Mouse (Mus musculus) MEL (cell line): ENCODE data around the gene Cdk4. TPM values are rescaled to one million over a fixed set of nuclear protein-coding genes. Genes with fewer than 3 reads are reported as not detected.
A peak's percentile ranks its signal among the peaks of the same experiment; 100 is the strongest.

Experiments
- DNase-seq: peaks from one replicate; pipeline ENCODE4 v3.0.0; 2011; ENCODE audit warnings: low read depth, low spot score
- H3K27ac ChIP-seq: 2 replicates; pipeline ENCODE4 v1.5.1; 2012; ENCODE audit warnings: low read depth, mild to moderate bottlenecking, control low read depth, low read length, moderate library complexity; ENCODE audit not compliant: control insufficient read depth
- H3K27me3 ChIP-seq, 2 experiments: fragments of 150-350 bp in 1 of 2; sonication (generic) in 1 of 2; 2 replicates each; pipeline ENCODE4 v1.6.1; 2012; ENCODE audit warnings: low read length in 2 of 2, mild to moderate bottlenecking in 2 of 2, improper control_type of control experiment in 1 of 2, moderate library complexity in 1 of 2; ENCODE audit not compliant: insufficient read depth in 2 of 2, control insufficient read depth in 1 of 2
- H3K36me3 ChIP-seq, 2 experiments: 2 replicates each; pipeline ENCODE4 v1.6.1; 2012 to 2014; ENCODE audit warnings: low read length in 2 of 2, improper control_type of control experiment in 1 of 2, inconsistent platforms in 1 of 2, mild to moderate bottlenecking in 1 of 2; ENCODE audit not compliant: insufficient read depth in 2 of 2, control insufficient read depth in 1 of 2
- H3K4me1 ChIP-seq, 2 experiments: fragments of 150-350 bp in 1 of 2; sonication (generic) in 1 of 2; 2 replicates each; pipeline ENCODE4 v1.6.1; 2012; ENCODE audit warnings: low read length in 2 of 2, improper control_type of control experiment in 1 of 2, mild to moderate bottlenecking in 1 of 2; ENCODE audit not compliant: insufficient read depth in 2 of 2, control insufficient read depth in 1 of 2
- H3K4me3 ChIP-seq, 2 experiments: fragments of 150-350 bp in 1 of 2; sonication (generic) in 1 of 2; 2 replicates each; pipeline ENCODE4 v1.5.1; 2012; ENCODE audit warnings: low read depth in 2 of 2, low read length in 2 of 2, mild to moderate bottlenecking in 2 of 2, moderate library complexity in 2 of 2, control low read depth in 1 of 2, improper control_type of control experiment in 1 of 2; ENCODE audit not compliant: control insufficient read depth in 1 of 2, insufficient read depth in 1 of 2
- H3K79me2 ChIP-seq: 2 replicates; pipeline ENCODE4 v1.6.1; 2012; ENCODE audit warnings: mild to moderate bottlenecking, low read length, moderate library complexity; ENCODE audit not compliant: control insufficient read depth, poor library complexity, insufficient read depth
- H3K9ac ChIP-seq: 2 replicates; pipeline ENCODE4 v1.6.1; 2012; ENCODE audit warnings: low read depth, mild to moderate bottlenecking, control low read depth, low read length, moderate library complexity; ENCODE audit not compliant: control insufficient read depth, poor library complexity, severe bottlenecking
- H3K9me3 ChIP-seq: fragments of 150-350 bp; sonication (generic); replicated peaks from 2 replicates; pipeline ENCODE4 v1.6.1; 2012; ENCODE audit warnings: mild to moderate bottlenecking, low read length, improper control_type of control experiment, moderate library complexity; ENCODE audit not compliant: insufficient read depth
- BHLHE40 ChIP-seq: IDR thresholded peaks from 2 replicates; pipeline ENCODE4 v1.6.1; 2012; ENCODE audit warnings: low read depth, mild to moderate bottlenecking, inconsistent platforms, low read length, improper control_type of control experiment, borderline replicate concordance
- CHD1 ChIP-seq: IDR thresholded peaks from 2 replicates; pipeline ENCODE4 v1.6.1; 2012; ENCODE audit warnings: low read depth, mild to moderate bottlenecking, inconsistent platforms, low read length, improper control_type of control experiment
- CHD2 ChIP-seq: IDR thresholded peaks from 2 replicates; pipeline ENCODE4 v1.6.1; 2011; ENCODE audit warnings: low read length, improper control_type of control experiment
- E2F4 ChIP-seq: IDR thresholded peaks from 2 replicates; pipeline ENCODE4 v1.6.1; 2011; ENCODE audit warnings: low read depth, low read length, improper control_type of control experiment, borderline replicate concordance
- ELF1 ChIP-seq: IDR thresholded peaks from 2 replicates; pipeline ENCODE4 v1.6.1; 2014; ENCODE audit warnings: low read depth, mild to moderate bottlenecking, inconsistent platforms, low read length, improper control_type of control experiment, moderate library complexity
- EP300 ChIP-seq, 2 experiments: IDR thresholded peaks; 2 replicates each; pipeline ENCODE4 v1.6.1; 2011; ENCODE audit warnings: improper control_type of control experiment in 2 of 2, low read length in 2 of 2, low read depth in 1 of 2, mild to moderate bottlenecking in 1 of 2
- ETS1 ChIP-seq: IDR thresholded peaks from 2 replicates; pipeline ENCODE4 v1.6.1; 2012; ENCODE audit warnings: low read depth, mild to moderate bottlenecking, inconsistent platforms, low read length, improper control_type of control experiment, moderate library complexity
- GABPA ChIP-seq: IDR thresholded peaks from 2 replicates; pipeline ENCODE4 v1.6.1; 2012; ENCODE audit warnings: low read depth, mild to moderate bottlenecking, inconsistent platforms, low read length, improper control_type of control experiment, moderate library complexity
- GATA1 ChIP-seq: IDR thresholded peaks from 2 replicates; pipeline ENCODE4 v1.6.1; 2011; ENCODE audit warnings: low read depth, low read length, improper control_type of control experiment
- HCFC1 ChIP-seq: IDR thresholded peaks from 2 replicates; pipeline ENCODE4 v1.6.1; 2012; ENCODE audit warnings: low read depth, mild to moderate bottlenecking, inconsistent platforms, low read length, improper control_type of control experiment, moderate library complexity
- KAT2A ChIP-seq: conservative IDR thresholded peaks from 2 replicates; pipeline ENCODE4 v1.6.1; 2012; ENCODE audit warnings: low read depth, low read length, improper control_type of control experiment, inconsistent platforms
- MAFK ChIP-seq: IDR thresholded peaks from 2 replicates; pipeline ENCODE4 v1.6.1; 2011; ENCODE audit warnings: low read depth, mild to moderate bottlenecking, low read length, improper control_type of control experiment, borderline replicate concordance
- MAX ChIP-seq: IDR thresholded peaks from 2 replicates; pipeline ENCODE4 v1.6.1; 2011; ENCODE audit warnings: low read length, improper control_type of control experiment
- MAZ ChIP-seq: IDR thresholded peaks from 2 replicates; pipeline ENCODE4 v1.6.1; 2012; ENCODE audit warnings: low read depth, mild to moderate bottlenecking, inconsistent platforms, low read length, improper control_type of control experiment
- MEF2A ChIP-seq: IDR thresholded peaks from 2 replicates; pipeline ENCODE4 v1.6.1; 2014; ENCODE audit warnings: low read depth, mild to moderate bottlenecking, inconsistent platforms, low read length, improper control_type of control experiment; ENCODE audit not compliant: poor library complexity, insufficient replicate concordance, severe bottlenecking; ENCODE audit errors: extremely low read depth
- MXI1 ChIP-seq: IDR thresholded peaks from 2 replicates; pipeline ENCODE4 v1.6.1; 2011; ENCODE audit warnings: mild to moderate bottlenecking, low read depth, low read length, improper control_type of control experiment
- MYB ChIP-seq: IDR thresholded peaks from 2 replicates; pipeline ENCODE4 v1.6.1; 2011; ENCODE audit warnings: mild to moderate bottlenecking, low read depth, low read length, improper control_type of control experiment
- MYC ChIP-seq: IDR thresholded peaks from 2 replicates; pipeline ENCODE4 v1.6.1; 2011; ENCODE audit warnings: low read depth, mild to moderate bottlenecking, low read length, improper control_type of control experiment, moderate library complexity
- NELFE ChIP-seq: IDR thresholded peaks from 2 replicates; pipeline ENCODE4 v1.6.1; 2011; ENCODE audit warnings: low read depth, low read length, improper control_type of control experiment
- NRF1 ChIP-seq: IDR thresholded peaks from 2 replicates; pipeline ENCODE4 v1.6.1; 2014; ENCODE audit warnings: low read depth, mild to moderate bottlenecking, inconsistent platforms, low read length, improper control_type of control experiment, moderate library complexity; ENCODE audit not compliant: poor library complexity, insufficient read depth, severe bottlenecking
- POLR2A ChIP-seq, 2 experiments: IDR thresholded peaks; 2 replicates each; pipeline ENCODE4 v1.6.1; 2011 to 2012; ENCODE audit warnings: low read length in 2 of 2, mild to moderate bottlenecking in 2 of 2, control low read depth in 1 of 2, improper control_type of control experiment in 1 of 2, low read depth in 1 of 2, moderate library complexity in 1 of 2; ENCODE audit not compliant: control insufficient read depth in 1 of 2, insufficient read depth in 1 of 2, poor library complexity in 1 of 2
- POLR2AphosphoS2 ChIP-seq: IDR thresholded peaks from 2 replicates; pipeline ENCODE4 v1.6.1; 2011; ENCODE audit warnings: low read length, improper control_type of control experiment
- POLR2AphosphoS5 ChIP-seq: IDR thresholded peaks from 2 replicates; pipeline ENCODE4 v1.6.1; 2012; ENCODE audit warnings: low read depth, borderline replicate concordance, mild to moderate bottlenecking, inconsistent platforms, low read length, moderate library complexity, mixed read lengths
- RAD21 ChIP-seq: IDR thresholded peaks from 2 replicates; pipeline ENCODE4 v1.6.1; 2011; ENCODE audit warnings: mild to moderate bottlenecking, low read depth, low read length, improper control_type of control experiment
- RCOR1 ChIP-seq: IDR thresholded peaks from 2 replicates; pipeline ENCODE4 v1.6.1; 2012; ENCODE audit warnings: low read depth, mild to moderate bottlenecking, inconsistent platforms, low read length, improper control_type of control experiment
- SIN3A ChIP-seq: IDR thresholded peaks from 2 replicates; pipeline ENCODE4 v1.6.1; 2012; ENCODE audit warnings: low read length, improper control_type of control experiment, inconsistent platforms
- SMC3 ChIP-seq: IDR thresholded peaks from 2 replicates; pipeline ENCODE4 v1.6.1; 2011; ENCODE audit warnings: low read depth, low read length, improper control_type of control experiment
- TAL1 ChIP-seq: IDR thresholded peaks from 2 replicates; pipeline ENCODE4 v1.6.1; 2012; ENCODE audit warnings: mild to moderate bottlenecking, inconsistent platforms, low read length, moderate library complexity, mixed read lengths
- TBP ChIP-seq: IDR thresholded peaks from 2 replicates; pipeline ENCODE4 v1.8.0; 2011; ENCODE audit warnings: low read depth, low read length, improper control_type of control experiment
- TCF12 ChIP-seq: IDR thresholded peaks from 2 replicates; pipeline ENCODE4 v1.6.1; 2014; ENCODE audit warnings: low read depth, mild to moderate bottlenecking, inconsistent platforms, low read length, improper control_type of control experiment, moderate library complexity
- UBTF ChIP-seq: IDR thresholded peaks from 2 replicates; pipeline ENCODE4 v1.6.1; 2012; ENCODE audit warnings: low read depth, mild to moderate bottlenecking, inconsistent platforms, low read length, improper control_type of control experiment, moderate library complexity, borderline replicate concordance; ENCODE audit not compliant: insufficient read depth
- USF1 ChIP-seq: IDR thresholded peaks from 2 replicates; pipeline ENCODE4 v1.6.1; 2014; ENCODE audit warnings: low read depth, mild to moderate bottlenecking, inconsistent platforms, low read length, improper control_type of control experiment, moderate library complexity
- USF2 ChIP-seq, 2 experiments: IDR thresholded peaks; 2 replicates each; pipeline ENCODE4 v1.6.1; 2011 to 2012; ENCODE audit warnings: improper control_type of control experiment in 2 of 2, low read length in 2 of 2, borderline replicate concordance in 1 of 2, inconsistent platforms in 1 of 2, low read depth in 1 of 2, mild to moderate bottlenecking in 1 of 2; ENCODE audit not compliant: insufficient read depth in 1 of 2
- ZC3H11A ChIP-seq: IDR thresholded peaks from 2 replicates; pipeline ENCODE4 v1.6.1; 2012; ENCODE audit warnings: low read depth, mild to moderate bottlenecking, inconsistent platforms, low read length, improper control_type of control experiment
- ZKSCAN1 ChIP-seq: IDR thresholded peaks from 2 replicates; pipeline ENCODE4 v1.6.1; 2012; ENCODE audit warnings: low read depth, mild to moderate bottlenecking, inconsistent platforms, low read length, improper control_type of control experiment, moderate library complexity
- ZMIZ1 ChIP-seq: IDR thresholded peaks from 2 replicates; pipeline ENCODE4 v1.6.1; 2012; ENCODE audit warnings: low read depth, mild to moderate bottlenecking, inconsistent platforms, low read length, improper control_type of control experiment, moderate library complexity
- ZNF384 ChIP-seq: IDR thresholded peaks from 2 replicates; pipeline ENCODE4 v1.6.1; 2012; ENCODE audit warnings: low read depth, mild to moderate bottlenecking, inconsistent platforms, low read length, improper control_type of control experiment
- polyA plus RNA-seq, 2 experiments: library from polyadenylated mRNA; stranded (reverse) in 1 of 2; unstranded in 1 of 2; fragments of >175 nt in 1 of 2; fragments of >200 nt in 1 of 2; gene quantifications; 2 replicates each; pipeline versions ENCODE4 v1.2.1 to v1.2.4; 2012; ENCODE audit warnings: low replicate concordance in 2 of 2, low read depth in 1 of 2; ENCODE audit not compliant: insufficient read length in 2 of 2, insufficient read depth in 1 of 2, missing spikeins in 1 of 2
- total RNA-seq: library from RNA; depleted of rRNA; stranded (reverse); fragments of 300-350 nt; gene quantifications from 2 replicates; pipeline ENCODE4 v1.2.3, GENCODE M21; 2012

The Cdk4 gene
- total and polyA plus RNA-seq, 3 experiments, result 443 to 1,325 (median 843) TPM

DNA sequence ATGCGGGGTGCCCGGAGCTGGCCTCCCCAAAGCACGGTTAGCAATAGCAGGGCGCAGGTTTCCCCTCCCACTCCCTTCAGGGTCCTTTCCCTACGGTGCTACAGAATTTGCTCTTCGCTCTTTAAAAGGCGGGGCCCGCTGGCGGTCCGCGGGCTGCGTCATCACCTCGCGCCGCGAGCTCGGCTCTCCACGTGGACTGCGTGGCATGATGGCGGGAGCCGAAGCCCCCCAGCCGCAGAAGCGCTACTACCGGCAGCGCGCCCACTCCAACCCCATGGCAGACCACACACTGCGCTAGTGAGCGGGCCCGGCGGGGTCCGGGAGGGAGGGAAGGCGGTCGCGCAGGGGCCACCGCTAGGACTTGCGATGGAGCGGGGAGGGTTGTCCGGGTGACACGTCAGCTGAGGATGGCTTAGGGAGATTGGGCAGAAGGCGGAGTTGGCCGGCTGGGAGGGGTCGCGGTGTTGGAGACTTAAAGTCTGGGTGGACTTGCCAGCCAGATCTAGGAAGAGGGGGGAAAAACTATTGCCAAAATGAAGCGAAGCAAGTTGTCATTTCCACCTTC, 21.5 kb upstream of the Cdk4 start:
- peak overlapping the region; percentile 68 for H3K27ac ChIP-seq
- H3K79me2 ChIP-seq, result peaks cover 4% of the 10 kb centered on the region; the same call in 1 of the 2 replicates
- no peaks in the 10 kb centered on the region for H3K4me1 ChIP-seq
- peak overlapping the region; percentile 98 for H3K9ac ChIP-seq
- H3K9me3 ChIP-seq, result no peaks in the 10 kb centered on the region
- no peaks in the 10 kb centered on the region for H3K27me3 ChIP-seq
- H3K36me3 ChIP-seq, result no peaks in the 10 kb centered on the region; a peak in 1 of 4 replicates
- DNase-seq, result peak; percentile 95
- peak overlapping the region; percentile 88 to 96 for H3K4me3 ChIP-seq
- TF ChIP-seq HCFC1 (peak; percentile 90), RCOR1 (no peak), E2F4 (no peak), ELF1 (no peak), TAL1 (no peak), ETS1 (no peak), SMC3 (no peak), MYC (peak; percentile 98), ZC3H11A (no peak), MAFK (no peak), MEF2A (no peak), CHD2 (no peak), RAD21 (no peak), ZNF384 (no peak), SIN3A (peak; percentile 99), POLR2A (IDR thresholded peaks at IDR 0.05; ENCODE audit: control insufficient read depth in 1 of 2, insufficient read depth in 1 of 2, low read depth in 1 of 2, low read length in 2 of 2, poor library complexity in 1 of 2) (peak; percentile 70 to 78; a peak in 3 of 4 replicates), POLR2AphosphoS2 (peak; percentile 48; the same call in 1 of the 2 replicates), UBTF (no peak), TCF12 (peak; percentile 10; the same call in 1 of the 2 replicates), MAZ (peak; percentile 49; the same call in 1 of the 2 replicates), NRF1 (no peak), MXI1 (peak; percentile 100), NELFE (peak; percentile 64), ZMIZ1 (peak; percentile 65; the same call in 1 of the 2 replicates), KAT2A (no peak), EP300 (IDR thresholded peaks at IDR 0.05; ENCODE audit: low read depth in 1 of 2, low read length in 2 of 2) (no peak), MAX (peak; percentile 99), ZKSCAN1 (no peak), BHLHE40 (no peak), GATA1 (no peak), USF1 (peak; percentile 73), CHD1 (no peak), USF2 (IDR thresholded peaks at IDR 0.05; ENCODE audit: borderline replicate concordance in 1 of 2, insufficient read depth in 1 of 2, low read depth in 1 of 2, low read length in 2 of 2) (no peak), TBP (no peak), GABPA (no peak), MYB (no peak), POLR2AphosphoS5 (no peak)
